Mouse (Mus musculus) heart, embryonic 14.5 days (tissue): ENCODE results near the gene St6galnac4. TPM values are rescaled to one million over a fixed set of nuclear protein-coding genes. Genes with fewer than 3 reads are reported as not detected.

Experiments
- ATAC-seq: fragments of 200-750 bp; cut with Nextera tagmentation; 2 replicates; pipeline ENCODE4 v1.8.0; 2017; ENCODE audit warnings: low read depth, moderate TSS enrichment; ENCODE audit not compliant: insufficient number of reproducible peaks, insufficient read depth, low FRiP score
- H3K27ac ChIP-seq, 2 experiments: fragments of 200-500 bp in 1 of 2; fragments of 300-500 bp in 1 of 2; sonication (generic) in 1 of 2; replicated peaks in 1 of 2; 2 replicates each; pipeline ENCODE4 v1.5.1; 2012 to 2014; ENCODE audit warnings: low read depth in 2 of 2, low read length in 2 of 2, control low read depth in 1 of 2, mild to moderate bottlenecking in 1 of 2, mixed read lengths in 1 of 2; ENCODE audit not compliant: control insufficient read depth in 1 of 2, insufficient read depth in 1 of 2
- H3K27me3 ChIP-seq: fragments of 300-500 bp; sonication (generic); 2 replicates; pipeline ENCODE4 v1.6.1; 2014; ENCODE audit warnings: mild to moderate bottlenecking, low read length, control low read depth; ENCODE audit not compliant: control insufficient read depth, insufficient read depth
- H3K36me3 ChIP-seq: fragments of 300-500 bp; sonication (generic); 2 replicates; pipeline ENCODE4 v1.6.1; 2014; ENCODE audit warnings: mild to moderate bottlenecking, control low read depth, low read length, mixed read lengths; ENCODE audit not compliant: control insufficient read depth, insufficient read depth
- H3K4me1 ChIP-seq, 2 experiments: fragments of 200-500 bp in 1 of 2; fragments of 300-500 bp in 1 of 2; sonication (generic) in 1 of 2; 2 replicates each; pipeline ENCODE4 v1.6.1; 2012 to 2014; ENCODE audit warnings: low read length in 2 of 2, control low read depth in 1 of 2, mixed read lengths in 1 of 2; ENCODE audit not compliant: control insufficient read depth in 2 of 2, insufficient read depth in 2 of 2
- H3K4me2 ChIP-seq: fragments of 300-500 bp; sonication (generic); 2 replicates; pipeline ENCODE4 v1.6.1; 2014; ENCODE audit warnings: mild to moderate bottlenecking, low read length
- H3K4me3 ChIP-seq, 2 experiments: fragments of 200-500 bp in 1 of 2; fragments of 300-500 bp in 1 of 2; sonication (generic) in 1 of 2; 2 replicates each; pipeline ENCODE4 v1.5.1; 2012 to 2014; ENCODE audit warnings: low read length in 2 of 2, mild to moderate bottlenecking in 2 of 2, control low read depth in 1 of 2, low read depth in 1 of 2, moderate library complexity in 1 of 2; ENCODE audit not compliant: control insufficient read depth in 1 of 2, insufficient read depth in 1 of 2
- H3K9ac ChIP-seq: fragments of 300-500 bp; sonication (generic); 2 replicates; pipeline ENCODE4 v1.6.1; 2014; ENCODE audit warnings: mild to moderate bottlenecking, low read length
- H3K9me3 ChIP-seq: fragments of 300-500 bp; sonication (generic); 2 replicates; pipeline ENCODE4 v1.6.1; 2016; ENCODE audit warnings: low read length, control low read depth; ENCODE audit not compliant: control insufficient read depth
- WGBS: fragments of 180-500 bp; shearing (Covaris S2); extraction: QIAGEN DNeasy Blood & Tissue Kit; methylation state at CpG from one replicate; pipeline ENCODE4 v1.1.7; 2014; 5-methylcytosine and 5-hydroxymethylcytosine counted together
- polyA plus RNA-seq: library from polyadenylated mRNA; unstranded; fragments of >200 nt; fragmentation: Nextera tagmentation; extraction: Ambion mirVana; gene quantifications from 2 replicates; pipeline ENCODE4 v1.2.1, GENCODE M21; 2014

St6galnac4 gene
- polyA plus RNA-seq, 1 experiment from 2014 or later: 35.7 TPM

DNA sequence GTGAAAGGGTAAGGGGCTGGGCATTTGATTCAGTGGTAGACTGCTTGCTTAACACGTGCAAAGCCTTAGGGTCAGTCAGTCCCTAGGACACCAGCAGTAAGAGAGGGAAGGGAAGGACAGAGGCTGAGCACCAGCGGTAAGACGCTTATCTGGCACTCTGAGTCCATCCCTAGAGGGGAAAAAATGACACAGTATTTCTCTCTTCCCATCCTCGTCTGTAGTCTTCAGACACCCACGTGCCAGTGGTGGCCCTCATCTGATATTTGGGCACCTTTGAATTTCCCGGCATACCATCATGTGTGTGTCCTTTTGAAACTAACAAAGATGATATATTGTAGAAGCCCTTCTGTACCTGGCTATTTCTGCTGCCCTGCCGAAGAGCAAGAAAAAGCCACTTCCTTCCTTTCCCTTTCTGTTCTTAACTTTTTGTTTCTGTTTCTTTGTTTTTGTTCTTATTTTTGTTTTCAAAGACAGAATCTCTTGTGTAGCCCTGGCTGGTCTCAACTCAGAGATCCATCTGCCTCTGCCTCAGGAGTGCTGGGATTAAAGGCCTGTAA is 33.2 kb upstream of the St6galnac4 start:
- peaks cover 14 to 25% of the 10 kb centered on the region in 2 experiments for H3K4me1 ChIP-seq

DNA sequence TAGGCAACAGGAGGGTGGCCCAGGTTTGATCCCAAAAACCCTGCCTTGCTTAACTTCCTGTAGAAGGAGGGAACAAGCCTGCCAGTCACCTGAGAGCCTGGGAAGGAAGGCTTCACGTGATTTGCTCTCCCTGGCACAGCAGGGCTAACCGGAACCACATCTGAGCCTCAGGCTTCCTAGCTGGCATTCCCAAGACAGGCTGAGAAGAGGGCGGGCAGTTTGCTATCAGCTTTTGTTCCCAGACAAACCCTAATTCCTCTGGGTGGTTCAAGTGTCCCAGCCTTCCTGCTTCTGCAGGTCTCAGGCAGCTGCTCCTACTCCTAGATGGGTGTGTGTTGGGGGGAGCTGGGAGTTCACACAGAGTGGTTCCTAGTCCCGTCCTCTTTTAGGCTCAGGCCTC is 31.4 kb upstream of the St6galnac4 start:
- 41% methylated on average over 4 of the region's 4 CpGs for WGBS
- Histone ChIP-seq H3K4me1 (peaks cover 9 to 11% of the 10 kb centered on the region in 2 experiments; a peak in 3 of 4 replicates), H3K36me3 (peaks cover 11% of the 10 kb centered on the region), H3K4me2 (no peak overlapping the region), H3K4me3 (no peak overlapping the region), H3K9ac (no peak overlapping the region), H3K27me3 (no peaks in the 10 kb centered on the region), H3K27ac (no peak overlapping the region; a peak in 1 of 4 replicates), H3K9me3 (no peaks in the 10 kb centered on the region)
- ATAC-seq: no peak

More for the DNA sequence above, 33.2 kb upstream of the St6galnac4 start:
- Histone ChIP-seq H3K9ac (no peak overlapping the region), H3K27ac (no peak overlapping the region), H3K9me3 (no peaks in the 10 kb centered on the region), H3K27me3 (no peaks in the 10 kb centered on the region), H3K4me3 (no peak overlapping the region), H3K4me2 (no peak overlapping the region), H3K36me3 (no peaks in the 10 kb centered on the region)
- 61% methylated on average over 7 of the region's 7 CpGs for WGBS
- ATAC-seq: no peak

DNA sequence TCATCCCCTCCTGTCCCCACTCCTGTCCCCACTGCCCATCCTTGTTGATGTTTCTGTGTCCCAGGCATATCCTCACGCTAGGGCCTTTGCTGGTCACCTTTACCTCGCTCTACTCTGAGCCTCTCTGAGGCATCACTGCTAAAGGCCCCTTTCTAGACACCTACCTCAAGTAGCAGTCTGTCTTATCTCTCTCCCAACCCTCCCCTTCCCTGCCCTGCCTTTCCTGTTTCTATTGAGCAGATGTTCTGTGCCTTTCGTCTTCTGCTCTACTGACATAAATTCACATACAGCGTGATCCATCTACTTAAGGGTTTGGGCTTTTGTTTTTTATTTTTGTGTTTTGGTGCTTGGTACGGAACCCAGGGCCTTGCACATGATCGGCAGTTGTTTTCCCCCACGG is 30.9 kb upstream of the St6galnac4 start:
- Histone ChIP-seq H3K27ac (no peak overlapping the region), H3K4me1 (peaks cover 7 to 11% of the 10 kb centered on the region in 2 experiments; a peak in 3 of 4 replicates), H3K9me3 (no peaks in the 10 kb centered on the region), H3K27me3 (no peaks in the 10 kb centered on the region), H3K9ac (peak overlapping the region; percentile 27; the same call in 1 of the 2 replicates), H3K4me2 (no peak overlapping the region), H3K36me3 (peaks cover 13% of the 10 kb centered on the region), H3K4me3 (no peak overlapping the region)
- WGBS: 64% methylated on average over 7 of the region's 7 CpGs
- no peak for ATAC-seq

DNA sequence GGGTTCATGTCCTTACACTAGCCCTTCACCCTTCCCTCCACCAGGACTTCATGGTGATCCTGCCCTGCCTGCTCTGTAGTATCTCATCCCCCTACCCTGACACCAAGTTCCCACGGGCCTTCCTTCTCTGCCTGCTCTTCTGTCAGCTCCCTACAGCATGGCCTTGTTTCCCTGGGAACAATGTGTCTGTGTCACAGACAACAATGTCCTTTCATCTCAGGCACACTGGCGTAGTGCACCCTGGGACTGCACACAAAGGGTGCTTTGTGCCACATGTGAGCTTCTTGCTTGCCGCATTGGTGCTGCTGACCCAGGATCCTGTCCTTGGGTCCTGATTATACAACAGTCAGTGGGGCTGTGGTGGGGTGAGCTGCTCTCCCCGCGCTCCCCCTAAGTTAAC is 27.3 kb upstream of the St6galnac4 start:
- no peak overlapping the region for H3K4me2 ChIP-seq
- H3K27me3 ChIP-seq: no peaks in the 10 kb centered on the region
- 54% methylated on average over 5 of the region's 5 CpGs for WGBS
- peaks cover 33% of the 10 kb centered on the region for H3K36me3 ChIP-seq
- H3K9ac ChIP-seq: no peak overlapping the region
- no peaks in the 10 kb centered on the region for H3K9me3 ChIP-seq
- peaks cover 7 to 11% of the 10 kb centered on the region in 2 experiments; a peak in 3 of 4 replicates for H3K4me1 ChIP-seq
- ATAC-seq: no peak
- H3K27ac ChIP-seq: no peak overlapping the region
- no peak overlapping the region for H3K4me3 ChIP-seq

DNA sequence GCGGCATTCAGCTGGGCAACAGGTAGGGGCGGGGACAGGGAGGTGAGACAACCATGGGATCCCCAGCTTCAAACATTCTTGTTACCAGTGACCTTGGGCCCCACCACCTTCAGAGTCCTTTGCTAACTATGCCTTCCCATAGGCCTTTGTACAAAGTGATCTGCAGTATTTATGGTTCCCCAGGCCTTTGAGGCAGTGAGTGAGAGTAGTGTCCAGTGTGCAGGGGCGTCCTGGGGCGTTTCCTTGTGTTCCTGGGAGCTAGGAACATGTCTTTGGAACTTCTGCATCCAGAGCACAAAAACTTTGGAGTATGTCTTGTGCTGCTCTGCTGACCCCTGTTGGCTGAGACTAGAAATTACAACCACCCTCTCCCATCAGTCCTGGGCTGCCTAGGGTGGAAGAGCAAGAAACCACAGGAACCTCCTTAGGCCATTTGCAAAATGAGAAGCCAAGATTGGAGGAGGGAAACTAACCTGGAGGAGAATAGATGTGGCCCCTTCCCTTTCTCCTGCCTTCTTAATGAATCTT is 20.3 kb upstream of the St6galnac4 start:
- Histone ChIP-seq H3K36me3 (peaks cover 47% of the 10 kb centered on the region), H3K4me1 (peaks cover 2 to 4% of the 10 kb centered on the region in 2 experiments; a peak in 2 of 4 replicates), H3K27ac (0 out of 4 replicates have a peak overlapping the region, but pooled peaks of 1 of the 2 experiments have one; percentile 9), H3K9me3 (no peaks in the 10 kb centered on the region), H3K4me3 (no peak overlapping the region), H3K9ac (no peak overlapping the region), H3K4me2 (no peak overlapping the region), H3K27me3 (no peaks in the 10 kb centered on the region)
- WGBS: 43% methylated on average over 4 of the region's 4 CpGs
- no peak for ATAC-seq

DNA sequence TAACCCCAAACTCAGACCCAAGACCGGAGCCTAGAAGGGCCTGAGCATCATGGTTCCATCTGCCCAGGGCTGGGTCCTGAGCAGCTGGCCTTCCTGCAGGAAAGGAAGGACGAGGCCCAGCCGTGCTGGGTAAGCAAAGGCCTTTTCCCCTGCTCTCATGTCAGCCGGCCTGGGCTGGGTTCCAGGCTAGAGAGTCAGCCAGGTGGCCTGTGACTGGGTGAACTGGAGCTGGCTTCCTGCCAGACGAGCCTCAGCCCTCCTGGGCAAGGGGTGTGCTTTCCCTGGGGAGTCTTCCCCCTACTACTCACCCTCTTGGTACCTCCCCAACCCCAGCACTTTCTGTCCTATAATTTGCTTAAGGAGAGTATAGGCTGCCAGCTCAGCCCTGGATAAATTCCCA is 18.7 kb upstream of the St6galnac4 start:
- no peak overlapping the region for H3K27ac ChIP-seq
- no peak for ATAC-seq
- H3K9ac ChIP-seq: 0 out of 2 replicates have a peak overlapping the region, but pooled peaks have one; percentile 25
- no peaks in the 10 kb centered on the region for H3K27me3 ChIP-seq
- peaks cover 50% of the 10 kb centered on the region for H3K36me3 ChIP-seq
- no peak overlapping the region for H3K4me2 ChIP-seq
- peaks cover 3 to 8% of the 10 kb centered on the region in 2 experiments; a peak in 2 of 4 replicates for H3K4me1 ChIP-seq
- no peak overlapping the region for H3K4me3 ChIP-seq
- 47% methylated on average over 5 of the region's 5 CpGs for WGBS
- no peaks in the 10 kb centered on the region for H3K9me3 ChIP-seq

DNA sequence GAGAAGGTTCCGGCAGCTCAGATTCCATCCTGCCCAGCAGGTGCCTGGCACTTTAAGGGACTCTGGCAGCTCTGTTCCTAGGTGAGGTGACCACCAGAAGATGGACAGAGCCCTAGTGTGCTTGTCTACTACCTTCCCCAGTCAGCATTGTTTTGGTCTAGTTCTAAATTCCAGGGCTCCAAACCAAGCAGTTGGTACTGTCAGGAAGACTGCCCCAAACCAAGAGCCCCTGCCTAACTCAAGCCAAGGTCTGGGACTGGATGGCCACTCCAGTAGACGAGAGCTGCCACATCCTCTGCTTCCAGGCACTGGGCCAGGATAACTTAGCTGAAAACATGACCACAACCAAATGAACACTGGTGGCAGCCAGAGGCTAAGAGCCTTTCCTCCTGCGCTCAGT is 18.0 kb upstream of the St6galnac4 start:
- no peak overlapping the region for H3K9ac ChIP-seq
- H3K4me1 ChIP-seq: peaks cover 3 to 8% of the 10 kb centered on the region in 2 experiments; a peak in 2 of 4 replicates
- H3K4me2 ChIP-seq: no peak overlapping the region
- H3K27me3 ChIP-seq: no peaks in the 10 kb centered on the region
- no peak overlapping the region for H3K4me3 ChIP-seq
- ATAC-seq: no peak
- 74% methylated on average over 3 of the region's 3 CpGs for WGBS
- no peaks in the 10 kb centered on the region for H3K9me3 ChIP-seq
- H3K36me3 ChIP-seq: peaks cover 46% of the 10 kb centered on the region
- no peak overlapping the region for H3K27ac ChIP-seq
